Mouse (Mus musculus) limb, embryonic 14.5 days (tissue): ENCODE results near the gene Gps2. TPM values are rescaled to one million over a fixed set of nuclear protein-coding genes. Genes with fewer than 3 reads are reported as not detected.
A peak's percentile ranks its signal among the peaks of the same experiment; 100 is the strongest.

Experiments
- ATAC-seq: fragments of 200-750 bp; cut with Nextera tagmentation; 2 replicates; pipeline ENCODE4 v1.8.0; 2017; ENCODE audit warnings: low read depth, moderate number of reproducible peaks, moderate TSS enrichment; ENCODE audit not compliant: low FRiP score
- DNase-seq: peaks from one replicate; pipeline ENCODE4 v3.0.0-alpha.2; 2015; ENCODE audit warnings: low spot score
- H3K27ac ChIP-seq: fragments of 300-500 bp; sonication (generic); replicated peaks from 2 replicates; pipeline ENCODE4 v1.5.1; 2014; ENCODE audit warnings: low read depth, mild to moderate bottlenecking, low read length, moderate library complexity, mixed read lengths
- H3K27me3 ChIP-seq: fragments of 300-500 bp; sonication (generic); 2 replicates; pipeline ENCODE4 v1.6.1; 2014; ENCODE audit warnings: low read length, mixed read lengths; ENCODE audit not compliant: control insufficient read depth, insufficient read depth
- H3K36me3 ChIP-seq: fragments of 300-500 bp; sonication (generic); 2 replicates; pipeline ENCODE4 v1.6.1; 2014; ENCODE audit warnings: mild to moderate bottlenecking, low read length, moderate library complexity, mixed read lengths; ENCODE audit not compliant: control insufficient read depth, insufficient read depth
- H3K4me1 ChIP-seq: fragments of 300-500 bp; sonication (generic); 2 replicates; pipeline ENCODE4 v1.6.1; 2014; ENCODE audit warnings: antibody characterized with exemption, low read length, mixed read lengths; ENCODE audit not compliant: control insufficient read depth, insufficient read depth
- H3K4me2 ChIP-seq: fragments of 300-500 bp; sonication (generic); replicated peaks from 2 replicates; pipeline ENCODE4 v1.6.1; 2014; ENCODE audit warnings: low read depth, mild to moderate bottlenecking, low read length, moderate library complexity; ENCODE audit not compliant: severe bottlenecking
- H3K4me3 ChIP-seq: fragments of 300-500 bp; sonication (generic); replicated peaks from 2 replicates; pipeline ENCODE4 v1.5.1; 2014; ENCODE audit warnings: low read length
- H3K9ac ChIP-seq: fragments of 300-500 bp; sonication (generic); 2 replicates; pipeline ENCODE4 v1.6.1; 2014; ENCODE audit warnings: mild to moderate bottlenecking, low read depth, low read length, moderate library complexity; ENCODE audit not compliant: severe bottlenecking
- H3K9me3 ChIP-seq: fragments of 300-500 bp; sonication (generic); 2 replicates; pipeline ENCODE4 v1.6.1; 2016; ENCODE audit warnings: low read length; ENCODE audit not compliant: control insufficient read depth
- POLR2A ChIP-seq: fragments of 200-500 bp; IDR thresholded peaks from 2 replicates; pipeline ENCODE4 v1.8.0; 2012; ENCODE audit warnings: inconsistent platforms, mild to moderate bottlenecking, moderate library complexity, borderline replicate concordance; ENCODE audit not compliant: insufficient read depth, insufficient read length; ENCODE audit errors: extremely low read depth
- WGBS: fragments of 180-500 bp; shearing (Covaris S2); extraction: QIAGEN DNeasy Blood & Tissue Kit; methylation state at CpG from one replicate; pipeline ENCODE4 v1.1.7; 2014; 5-methylcytosine and 5-hydroxymethylcytosine counted together
- polyA plus RNA-seq, 2 experiments: library from polyadenylated mRNA; depleted of rRNA in 1 of 2; stranded (reverse) in 1 of 2; unstranded in 1 of 2; fragments of >200 nt; fragmentation: Nextera tagmentation in 1 of 2; extraction: Ambion mirVana in 1 of 2; gene quantifications; 2 replicates each; pipeline versions ENCODE4 v1.2.1 to v1.2.3; 2012 to 2014

Gene Gps2
- polyA plus RNA-seq, 2 experiments, result 67.3 to 94.0 TPM

DNA sequence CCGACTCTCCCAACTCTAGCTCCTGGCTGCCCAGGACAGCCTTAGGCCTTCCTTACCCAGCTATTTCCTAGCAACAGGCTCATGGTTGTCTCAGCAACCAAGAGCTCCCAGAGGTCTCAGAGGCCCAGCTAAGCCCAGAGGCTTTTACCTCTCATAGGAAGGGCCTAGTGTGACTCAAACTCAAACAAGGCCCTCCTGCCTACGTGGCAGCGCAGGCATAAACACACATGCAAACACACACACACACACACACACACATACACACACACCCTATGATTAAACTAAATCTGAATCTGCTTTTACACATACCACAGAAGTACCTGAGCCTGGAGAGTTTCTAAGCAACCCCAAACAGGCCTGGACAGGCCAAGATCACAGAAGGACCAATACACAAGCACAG, 35.3 kb upstream of the Gps2 start:
- Histone ChIP-seq H3K9me3 (no peaks in the 10 kb centered on the region), H3K9ac (no peak overlapping the region), H3K4me2 (0 out of 2 replicates have a peak overlapping the region, but pooled peaks have one; percentile 5), H3K27ac (no peak overlapping the region), H3K36me3 (no peaks in the 10 kb centered on the region), H3K4me1 (peaks cover 26% of the 10 kb centered on the region), H3K27me3 (no peaks in the 10 kb centered on the region), H3K4me3 (no peak overlapping the region)
- 82% methylated on average over 3 of the region's 3 CpGs for WGBS
- DNase-seq (no peak), ATAC-seq (no peak)
- TF ChIP-seq POLR2A, result no peak

DNA sequence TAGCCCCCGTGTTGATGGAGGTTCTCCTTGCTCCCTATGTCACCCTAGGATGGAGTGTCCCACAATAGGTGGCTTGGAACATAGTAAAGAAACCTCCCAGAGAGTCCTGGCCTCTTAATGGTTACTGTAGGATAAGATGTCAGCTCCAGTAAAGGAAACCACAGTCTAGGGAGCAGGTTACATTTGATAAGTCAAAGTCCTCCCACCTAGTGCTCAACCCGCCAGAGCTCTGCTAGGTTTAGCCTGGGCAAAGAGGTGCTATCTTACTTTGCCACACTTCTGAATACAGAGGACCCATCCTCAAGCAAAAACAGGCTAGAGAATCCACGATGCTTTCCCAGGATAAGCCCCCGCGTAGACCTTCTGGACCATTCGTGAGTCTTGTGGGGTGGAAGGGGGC, 34.7 kb upstream of the Gps2 start:
- H3K36me3 ChIP-seq, result no peaks in the 10 kb centered on the region
- H3K9ac ChIP-seq, result no peak overlapping the region
- H3K27ac ChIP-seq, result no peak overlapping the region
- H3K4me3 ChIP-seq, result peak overlapping the region; percentile 46; the same call in 1 of the 2 replicates
- DNase-seq (no peak), ATAC-seq (no peak)
- no peaks in the 10 kb centered on the region for H3K9me3 ChIP-seq
- H3K4me1 ChIP-seq, result peaks cover 26% of the 10 kb centered on the region
- peak overlapping the region; percentile 79; the same call in 1 of the 2 replicates for H3K4me2 ChIP-seq
- 92% methylated on average over 6 of the region's 6 CpGs for WGBS
- TF ChIP-seq POLR2A, result no peak
- no peaks in the 10 kb centered on the region for H3K27me3 ChIP-seq

- ATAC-seq (no peak), DNase-seq (no peak)
- Histone ChIP-seq H3K27me3 (no peaks in the 10 kb centered on the region), H3K27ac (no peak overlapping the region), H3K4me1 (peaks cover 26% of the 10 kb centered on the region), H3K4me2 (peak overlapping the region; percentile 79), H3K9me3 (no peaks in the 10 kb centered on the region), H3K4me3 (peak overlapping the region; percentile 46), H3K9ac (0 out of 2 replicates have a peak overlapping the region, but pooled peaks have one; percentile 67), H3K36me3 (no peaks in the 10 kb centered on the region)
- TF ChIP-seq POLR2A, result no peak
- 50% methylated on average over 15 of the region's 15 CpGs for WGBS
Observed at GRCm38 (mm10) chr11:69879711-69880110, 34.0 kb upstream of the Gps2 start.

DNA sequence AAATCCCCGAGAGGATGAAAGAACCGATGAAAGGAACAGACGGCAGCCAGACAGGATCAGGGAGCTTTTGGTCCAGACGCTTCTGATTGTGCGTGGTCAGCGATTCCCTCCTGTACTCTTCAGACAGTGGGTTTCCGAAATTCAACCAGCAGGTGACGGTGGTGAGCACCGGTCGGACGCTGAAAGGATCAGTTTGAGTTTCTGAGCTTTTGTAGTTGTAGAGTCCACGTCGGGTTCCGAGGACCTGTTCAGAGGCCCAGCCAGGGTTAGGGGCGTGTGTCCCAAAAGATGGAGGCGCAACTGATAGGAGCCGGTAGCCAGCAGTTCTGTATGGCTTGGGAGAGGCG, 33.2 kb upstream of the Gps2 start:
- Histone ChIP-seq H3K36me3 (no peaks in the 10 kb centered on the region), H3K9ac (peak overlapping the region; percentile 67), H3K9me3 (no peaks in the 10 kb centered on the region), H3K27me3 (no peaks in the 10 kb centered on the region), H3K4me1 (peaks cover 26% of the 10 kb centered on the region), H3K4me3 (peak overlapping the region; percentile 46), H3K4me2 (peak overlapping the region; percentile 79), H3K27ac (peak overlapping the region; percentile 69)
- under 1% methylated on average over 18 of the region's 18 CpGs for WGBS
- peak; percentile 74 for ATAC-seq
- DNase-seq, result peak; percentile 84
- peak; percentile 50; the same call in 1 of the 2 replicates for TF ChIP-seq POLR2A

- DNase-seq (peak; percentile 79), ATAC-seq (peak; percentile 87)
- Histone ChIP-seq H3K4me3 (peak within 1 kb of the TSS; percentile 46), H3K4me1 (peaks cover 22% of the 10 kb centered on the region), H3K36me3 (no peaks in the 10 kb centered on the region), H3K9me3 (no peaks in the 10 kb centered on the region), H3K9ac (peak within 1 kb of the TSS; percentile 67), H3K4me2 (peak within 1 kb of the TSS; percentile 79), H3K27ac (peak within 1 kb of the TSS; percentile 69), H3K27me3 (no peaks in the 10 kb centered on the region)
- under 1% methylated on average over 45 of the region's 46 CpGs for WGBS
- no peak for TF ChIP-seq POLR2A
Observed at GRCm38 (mm10) chr11:69880853-69881603, 32.7 kb upstream of the Gps2 start, which contains the start of gene Kctd11. Kctd11 (minus strand) TSS chr11:69881406.
